Mouse (Mus musculus): Measurements from ENCODE around the gene Coa4. TPM values are rescaled to one million over a fixed set of nuclear protein-coding genes. Genes with fewer than 3 reads are reported as not detected.

Coa4 gene
- polyA plus RNA-seq, 1 experiment from 2014 or later: 26.6 TPM

- Histone ChIP-seq H3K9ac (ENCODE audit: low read length) (peak overlapping the region; percentile 81), H3K9me3 (ENCODE audit: control insufficient read depth, low read length) (no peaks in the 10 kb centered on the region), H3K36me3 (ENCODE audit: control insufficient read depth, insufficient read depth, low read length) (0 out of 2 replicates have a peak, but pooled peaks cover 4% of the 10 kb centered on the region), H3K4me3 (ENCODE audit: control insufficient read depth in 1 of 2, insufficient read depth in 1 of 2, low read depth in 1 of 2, low read length in 2 of 2) (peak overlapping the region; percentile 50 to 81), H3K4me2 (ENCODE audit: low read length) (peak overlapping the region; percentile 76), H3K4me1 (ENCODE audit: control insufficient read depth in 2 of 2, insufficient read depth in 2 of 2, low read length in 2 of 2) (peaks cover 3 to 9% of the 10 kb centered on the region in 2 experiments; a peak in 3 of 4 replicates), H3K27ac (replicated peaks in 1 of 2; ENCODE audit: control insufficient read depth in 1 of 2, insufficient read depth in 1 of 2, low read depth in 2 of 2, low read length in 2 of 2) (peak overlapping the region; percentile 86 to 97), H3K27me3 (ENCODE audit: control insufficient read depth, insufficient read depth, low read length) (no peaks in the 10 kb centered on the region)
- ATAC-seq (ENCODE audit: insufficient number of reproducible peaks, insufficient read depth, low FRiP score, low read depth): peak; percentile 64
- WGBS: under 1% methylated on average over 31 of the region's 31 CpGs
Observed at GRCm38 (mm10) chr7:100582727-100583236, 45.9 kb downstream of the Coa4 start.

GRCm38 (mm10) chr7:100589816-100590215 is 52.9 kb downstream of the Coa4 start:
- H3K27ac ChIP-seq (replicated peaks in 1 of 2; ENCODE audit: control insufficient read depth in 1 of 2, insufficient read depth in 1 of 2, low read depth in 2 of 2, low read length in 2 of 2): peak overlapping the region in 1 of 2 experiments; percentile 20; a peak in 1 of 4 replicates
- no peak for ATAC-seq (ENCODE audit: insufficient number of reproducible peaks, insufficient read depth, low FRiP score, low read depth)
- no peak overlapping the region for H3K4me2 ChIP-seq (ENCODE audit: low read length)
- no peaks in the 10 kb centered on the region for H3K27me3 ChIP-seq (ENCODE audit: control insufficient read depth, insufficient read depth, low read length)
- WGBS: 74% methylated on average over 1 of the region's 1 CpGs
- no peak overlapping the region for H3K9ac ChIP-seq (ENCODE audit: low read length)
- no peaks in the 10 kb centered on the region for H3K36me3 ChIP-seq (ENCODE audit: control insufficient read depth, insufficient read depth, low read length)
- H3K9me3 ChIP-seq (ENCODE audit: control insufficient read depth, low read length): no peaks in the 10 kb centered on the region
- no peaks in the 10 kb centered on the region for H3K4me1 ChIP-seq (ENCODE audit: control insufficient read depth in 2 of 2, insufficient read depth in 2 of 2, low read length in 2 of 2)
- no peak overlapping the region for H3K4me3 ChIP-seq (ENCODE audit: control insufficient read depth in 1 of 2, insufficient read depth in 1 of 2, low read depth in 1 of 2, low read length in 2 of 2)

Other genes starting within 250 kb of the Coa4 start
- gene C2cd3, start 164.8 kb upstream of the Coa4 start, polyA plus RNA-seq (2014; fragmentation: Nextera tagmentation; extraction: Ambion mirVana): 16.7 and 19.3 TPM in 2 replicates
- 54.7 and 57.5 TPM in 2 replicates for gene Ppme1, start 164.8 kb upstream of the Coa4 start, polyA plus RNA-seq (2014; fragmentation: Nextera tagmentation; extraction: Ambion mirVana)
- gene Ucp3, start 64.1 kb upstream of the Coa4 start, polyA plus RNA-seq (2014; fragmentation: Nextera tagmentation; extraction: Ambion mirVana): 0.08 TPM in 2 replicates
- gene Ucp2, start 43.7 kb upstream of the Coa4 start, polyA plus RNA-seq (2014; fragmentation: Nextera tagmentation; extraction: Ambion mirVana): 127 and 130 TPM in 2 replicates
- gene Dnajb13, start 22.1 kb upstream of the Coa4 start, polyA plus RNA-seq (2014; fragmentation: Nextera tagmentation; extraction: Ambion mirVana): 0.15 TPM in 1 of 2 replicates, not detected in the other
- gene Rab6a, start 70.3 kb downstream of the Coa4 start, polyA plus RNA-seq (2014; fragmentation: Nextera tagmentation; extraction: Ambion mirVana): 107 and 119 TPM in 2 replicates
- 93.8 and 101 TPM in 2 replicates for gene Mrpl48, start 71.2 kb downstream of the Coa4 start, polyA plus RNA-seq (2014; fragmentation: Nextera tagmentation; extraction: Ambion mirVana)
- 1.3 and 1.6 TPM in 2 replicates for gene Plekhb1, start 125.3 kb downstream of the Coa4 start, polyA plus RNA-seq (2014; fragmentation: Nextera tagmentation; extraction: Ambion mirVana)
- gene Fam168a, start 169.6 kb downstream of the Coa4 start, polyA plus RNA-seq (2014; fragmentation: Nextera tagmentation; extraction: Ambion mirVana): 32.8 and 36.4 TPM in 2 replicates

All from heart, embryonic 14.5 days (tissue).